Mouse (Mus musculus): ENCODE results near the gene Gm20388.

The Gm20388 gene

DNA sequence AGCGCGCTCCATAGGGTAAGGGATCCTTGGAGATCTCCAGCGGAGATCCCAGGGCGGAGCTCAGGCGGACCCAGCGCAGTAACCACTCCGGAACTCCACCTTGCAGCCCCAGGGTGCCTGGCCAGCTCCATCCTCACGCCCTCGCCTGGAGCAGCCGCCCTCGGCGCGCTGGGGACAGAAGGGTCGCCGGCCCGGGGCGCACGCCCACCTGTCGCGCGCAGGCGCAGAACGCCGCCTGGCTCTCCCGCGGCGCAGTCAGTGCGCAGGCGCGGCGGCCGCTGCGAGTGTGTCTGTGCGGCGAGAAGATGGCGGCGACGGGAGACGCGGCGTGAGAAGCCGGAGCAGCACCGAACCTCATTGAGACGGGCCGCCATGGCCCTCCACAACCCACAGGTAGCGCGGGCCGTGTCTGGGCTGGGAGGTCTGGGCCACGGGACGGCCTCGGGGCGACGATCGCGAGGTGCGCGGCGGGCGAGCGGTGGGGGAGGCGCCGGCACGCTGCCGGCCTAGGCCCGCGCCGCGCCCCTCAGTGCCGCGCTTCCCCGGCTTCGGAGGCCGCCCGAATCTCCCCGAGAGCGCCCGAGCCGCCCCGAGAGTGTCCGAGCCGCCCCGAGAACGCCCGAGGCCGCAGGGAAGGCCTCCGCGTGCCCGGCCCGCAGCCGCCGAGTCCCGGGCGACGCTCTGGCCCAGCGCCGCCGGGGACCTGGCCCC lies at the start of gene Gm20388:
Gm20388 (plus strand) TSS at position 295 of the 711 bp plus-strand sequence.
- peak; percentile 95 for DNase-seq

DNA sequence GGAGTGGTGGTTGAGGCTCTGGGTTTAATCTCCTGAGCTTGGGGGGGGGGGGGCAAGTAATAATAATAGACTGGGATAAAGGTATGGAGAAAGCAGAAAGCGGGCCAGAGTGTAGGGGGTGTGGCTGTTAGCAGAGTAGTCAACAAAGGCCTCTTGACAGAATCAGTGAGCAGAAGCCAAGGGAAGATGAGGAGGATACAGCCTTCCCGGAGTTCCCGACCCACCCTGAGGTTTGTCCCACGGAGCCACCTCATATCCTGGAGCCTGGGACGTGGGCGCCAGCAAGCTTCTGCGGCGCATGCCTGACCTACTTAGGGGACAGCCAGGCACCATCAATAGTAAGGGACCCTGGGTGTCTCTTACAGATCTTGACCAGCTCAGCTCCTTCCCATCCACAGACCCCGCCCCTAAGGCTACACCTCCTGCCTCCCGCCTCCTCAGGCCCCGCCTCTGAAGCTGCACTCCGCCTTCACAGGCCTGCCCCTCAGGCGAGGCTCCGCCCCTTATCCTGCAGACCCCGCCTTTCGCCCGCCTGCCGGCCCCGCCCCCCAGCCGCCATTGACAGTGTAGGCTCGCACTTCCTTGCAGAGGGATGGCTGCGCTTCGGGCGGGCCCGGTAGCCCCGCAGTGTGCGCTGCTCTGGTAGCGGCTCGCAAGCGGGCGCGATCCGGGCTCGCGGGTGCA lies 48.8 kb upstream of the Gm20388 start, which contains the start of gene Klhl36:
Klhl36 (plus strand) TSS at position 561 of the 684 bp plus-strand sequence.
- peak; percentile 97 for DNase-seq

DNA sequence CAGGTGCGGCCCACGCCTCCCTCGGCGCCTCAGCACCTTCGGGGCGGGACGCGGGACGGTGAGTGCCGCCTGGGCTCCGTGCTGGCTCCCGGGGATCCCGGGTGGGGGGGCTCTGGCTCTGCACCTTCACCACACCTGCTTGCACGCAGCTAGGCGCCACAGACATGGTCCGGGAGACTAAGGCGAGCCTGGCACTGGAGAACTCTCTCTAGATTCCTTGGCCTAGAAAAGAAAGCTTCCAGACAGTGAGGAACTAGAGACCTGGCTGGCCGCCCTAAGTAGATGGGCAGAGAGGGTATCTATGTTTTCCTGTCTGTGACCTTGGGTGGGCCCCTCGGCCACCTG lies 48.3 kb upstream of the Gm20388 start:
- DNase-seq, result no peak

DNA sequence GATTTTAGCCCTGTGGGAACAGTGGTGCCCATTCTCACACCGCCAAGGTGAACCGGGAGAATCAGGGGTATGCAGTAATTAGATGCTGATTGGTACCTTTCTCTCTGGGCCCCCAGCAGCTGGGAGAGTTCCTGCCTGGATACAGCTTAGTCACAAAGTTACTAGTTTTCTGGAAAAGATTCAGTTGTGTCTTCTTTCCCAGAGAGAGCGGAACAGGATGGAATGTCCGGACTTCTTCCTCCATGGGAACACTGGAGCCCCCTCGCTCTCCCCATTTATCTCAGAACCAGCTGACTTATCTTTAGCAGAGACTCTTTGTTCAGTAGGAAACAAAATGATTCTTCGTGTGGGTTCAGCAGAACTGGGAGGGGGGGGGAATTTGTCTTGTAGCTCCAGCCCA lies 47.9 kb upstream of the Gm20388 start:
- no peak for DNase-seq

DNA sequence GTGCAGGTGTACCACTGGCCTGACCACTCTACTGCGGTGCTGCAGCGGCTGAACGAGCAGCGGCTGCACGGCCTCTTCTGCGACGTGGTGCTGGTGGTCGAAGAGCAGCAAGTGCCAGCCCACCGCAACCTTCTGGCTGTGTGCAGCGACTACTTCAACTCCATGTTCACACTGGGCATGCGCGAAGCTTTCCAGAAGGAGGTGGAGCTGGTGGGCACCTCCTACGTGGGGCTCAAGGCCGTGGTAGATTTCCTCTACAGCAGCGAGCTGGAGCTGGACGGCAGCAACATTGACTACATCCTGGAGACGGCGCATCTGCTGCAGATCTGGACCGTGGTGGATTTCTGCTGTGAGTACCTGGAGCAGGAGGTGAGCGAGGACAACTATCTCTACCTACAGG lies 41.0 kb upstream of the Gm20388 start:
- no peak for DNase-seq

DNA sequence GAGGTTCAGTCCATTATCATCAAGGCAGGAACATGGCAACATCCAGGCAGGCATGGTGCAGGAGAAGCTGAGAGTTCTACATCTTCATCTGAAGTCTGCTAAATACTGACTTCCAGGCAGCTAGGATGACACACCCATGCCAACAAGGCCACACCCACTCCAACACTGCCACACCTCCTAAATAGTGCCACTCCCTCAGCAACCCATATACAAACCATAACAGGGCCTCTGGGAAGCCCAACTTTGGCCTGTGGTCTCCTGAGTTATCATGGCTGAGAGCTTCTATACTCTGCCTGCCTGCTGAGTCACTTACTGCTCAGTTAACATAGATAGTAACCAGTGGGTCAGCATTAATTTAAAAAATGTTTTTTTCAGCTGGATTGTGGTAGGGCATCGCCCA lies 37.5 kb upstream of the Gm20388 start:
- DNase-seq, result no peak

DNA sequence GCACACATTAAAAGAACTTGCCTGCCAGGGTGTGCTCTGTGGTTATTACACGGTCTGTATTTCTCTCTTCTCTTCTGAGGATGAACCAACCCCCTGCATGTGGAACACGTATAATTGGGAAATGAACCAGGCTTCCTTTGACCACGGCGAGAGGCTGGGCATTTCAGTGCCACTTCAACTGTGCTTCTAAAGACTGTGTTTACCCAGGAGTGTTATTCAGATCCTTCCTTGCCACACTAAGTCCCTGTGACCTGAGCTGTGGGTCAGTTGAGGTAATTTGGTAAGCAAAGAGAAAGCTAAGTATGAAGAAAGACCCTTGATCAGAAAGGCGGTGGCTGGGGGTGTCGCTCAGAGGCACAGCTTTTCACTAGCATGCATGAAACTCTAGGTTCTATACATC lies 29.3 kb upstream of the Gm20388 start:
- no peak for DNase-seq

DNA sequence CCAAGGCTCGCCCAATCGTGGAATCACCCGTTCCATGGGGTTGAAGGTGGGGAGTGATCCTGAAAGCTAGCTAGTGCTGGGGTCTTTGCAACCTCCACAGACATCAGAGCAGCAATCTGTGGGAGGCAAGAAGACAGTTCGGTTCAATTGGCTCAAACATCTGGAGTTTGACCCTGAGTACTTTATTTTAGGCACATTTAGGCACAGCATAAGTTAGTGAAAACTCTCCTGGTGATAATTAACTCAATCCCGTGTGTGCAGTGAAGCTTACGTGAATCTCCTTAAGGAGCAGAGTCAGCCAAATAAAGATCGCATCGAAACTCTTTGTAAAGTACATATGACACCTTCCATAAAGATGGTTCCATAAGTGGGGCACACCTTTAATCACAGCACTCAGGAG lies 28.7 kb upstream of the Gm20388 start:
- no peak for DNase-seq

DNA sequence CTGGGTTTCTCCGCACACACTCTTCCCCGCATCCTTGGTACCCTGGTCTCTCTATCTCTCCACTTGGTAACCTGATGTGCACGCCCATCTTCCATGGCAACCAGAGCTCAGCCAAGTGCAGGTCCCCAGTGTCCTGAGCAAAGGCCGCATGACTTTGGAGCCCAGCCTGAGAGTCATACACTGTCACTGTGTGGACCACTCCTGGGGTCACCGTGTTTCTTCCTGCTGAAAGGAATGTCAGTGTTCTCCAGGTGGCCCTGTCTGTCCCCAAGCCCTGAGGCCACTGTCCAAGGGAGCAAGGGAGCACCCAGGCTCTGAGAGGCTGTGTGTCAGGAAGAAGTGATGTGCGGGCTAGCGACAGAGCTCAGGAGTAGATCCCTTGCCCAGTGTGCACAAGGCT lies 27.4 kb upstream of the Gm20388 start:
- no peak for DNase-seq

DNA sequence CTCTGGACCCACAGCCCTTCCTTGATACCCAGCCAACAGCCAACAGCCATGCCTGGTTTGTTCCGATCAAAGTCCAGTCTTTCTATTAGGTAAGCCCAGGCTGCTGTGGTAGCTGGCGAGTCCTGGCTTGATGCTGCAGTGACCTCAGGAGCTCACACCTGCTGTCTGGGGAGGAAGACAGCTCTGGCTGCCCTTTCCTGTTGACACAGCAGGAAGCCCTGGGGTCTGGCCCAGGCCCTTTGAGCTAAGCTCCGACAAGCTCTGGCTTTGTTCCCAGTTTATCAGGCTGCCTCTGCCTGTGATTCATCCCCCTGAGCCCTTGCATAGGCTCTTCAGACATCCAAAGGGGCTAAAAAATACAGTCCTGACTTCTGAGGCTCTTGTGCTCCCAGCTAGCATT lies 25.0 kb upstream of the Gm20388 start:
- DNase-seq, result peak; percentile 50

DNA sequence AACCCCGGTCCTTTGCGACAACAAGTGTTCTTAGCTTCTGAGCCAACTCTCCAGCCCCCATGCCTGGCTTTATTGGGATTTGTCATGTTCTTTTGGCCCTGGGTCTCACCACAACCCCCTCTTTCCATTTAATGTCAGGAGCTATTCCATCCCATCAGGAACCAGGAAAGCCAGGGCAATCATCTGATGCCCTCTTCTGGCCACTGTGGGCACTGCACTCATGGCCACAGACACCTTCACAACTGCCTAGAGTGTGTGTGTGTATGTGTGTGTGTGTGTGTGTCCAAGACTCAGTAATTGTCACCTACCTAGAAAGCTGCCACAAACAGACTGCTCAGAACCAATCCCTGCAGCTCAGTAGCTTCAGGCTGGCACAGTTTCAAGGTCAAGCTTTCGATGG lies 23.5 kb upstream of the Gm20388 start:
- no peak for DNase-seq

DNA sequence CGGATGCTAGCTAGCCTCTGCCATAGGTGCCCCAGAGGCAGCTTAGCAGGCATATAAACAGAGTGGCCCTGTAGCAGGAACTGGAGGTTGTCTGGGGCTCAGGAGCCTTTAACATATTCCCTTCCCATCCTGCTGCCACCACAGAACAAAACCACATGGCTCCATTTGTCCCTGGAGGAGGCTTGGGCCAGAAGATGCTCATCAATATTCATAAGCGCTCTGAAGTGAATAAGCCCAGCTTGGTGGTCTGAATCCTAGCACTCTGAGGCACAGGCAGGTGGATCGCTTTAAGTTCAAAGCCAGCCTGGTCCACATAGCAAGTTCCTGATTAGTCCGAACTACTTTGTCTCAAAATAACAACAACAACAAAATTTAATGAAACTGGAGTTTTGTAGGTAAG lies 22.6 kb upstream of the Gm20388 start:
- DNase-seq, result peak; percentile 37

DNA sequence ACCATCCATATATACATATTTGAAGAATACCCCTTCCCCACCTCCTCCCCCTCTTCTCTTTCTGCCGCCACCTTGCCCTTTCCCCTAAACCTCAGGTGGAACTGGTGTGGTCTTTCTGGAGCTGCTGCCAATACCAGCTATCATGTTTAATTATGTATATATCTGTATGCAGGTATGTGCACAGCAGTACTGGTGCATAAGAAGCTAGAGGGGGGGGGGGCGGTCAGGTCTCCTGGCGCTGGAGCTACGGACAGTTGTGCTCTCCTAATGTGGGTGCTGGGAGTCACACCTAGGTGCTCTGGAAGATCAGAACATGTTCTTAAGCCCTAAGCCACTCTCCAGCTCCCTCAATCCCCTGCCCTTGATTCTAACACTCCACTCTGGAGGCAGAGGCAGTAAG lies 13.6 kb upstream of the Gm20388 start:
- no peak for DNase-seq

DNA sequence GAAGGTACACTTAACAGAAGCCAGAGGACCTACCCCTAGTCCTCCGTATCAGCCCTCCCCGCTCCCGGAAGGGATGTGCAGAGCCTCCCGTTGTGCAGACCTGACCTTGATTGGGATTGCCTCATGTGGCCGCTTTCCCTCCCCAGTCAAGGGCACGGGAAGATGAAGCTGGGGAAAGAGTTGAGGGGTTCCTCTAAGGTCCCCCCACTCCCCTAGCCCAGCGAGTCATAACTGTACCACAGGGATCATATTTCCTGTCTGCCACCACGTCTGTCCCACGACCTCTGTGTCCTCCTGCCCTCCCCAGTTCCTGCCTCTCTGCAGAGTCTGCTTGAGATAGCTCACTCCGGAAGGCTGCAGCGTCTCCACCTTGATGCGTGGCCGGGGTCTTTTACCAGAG lies 12.7 kb upstream of the Gm20388 start:
- no peak for DNase-seq

DNA sequence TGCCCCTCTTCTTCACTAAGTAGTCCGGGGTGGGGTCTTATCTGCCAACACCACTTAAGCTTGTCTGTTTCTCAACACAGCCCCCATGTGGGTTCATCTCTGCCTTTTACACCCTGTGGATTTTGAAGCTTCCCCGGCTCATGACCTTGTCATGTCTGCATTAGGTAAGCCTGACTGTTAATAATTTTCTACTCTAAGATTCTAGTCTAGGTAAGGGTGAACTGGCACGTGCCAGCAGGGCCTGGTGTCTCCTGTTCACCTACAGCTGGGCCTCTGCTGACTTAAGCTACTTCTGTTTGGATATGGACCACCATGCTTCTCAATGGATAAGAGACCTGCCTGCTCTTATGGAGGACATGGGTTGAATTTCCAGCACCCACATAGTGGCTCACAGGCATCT lies 9.3 kb upstream of the Gm20388 start:
- no peak for DNase-seq

DNA sequence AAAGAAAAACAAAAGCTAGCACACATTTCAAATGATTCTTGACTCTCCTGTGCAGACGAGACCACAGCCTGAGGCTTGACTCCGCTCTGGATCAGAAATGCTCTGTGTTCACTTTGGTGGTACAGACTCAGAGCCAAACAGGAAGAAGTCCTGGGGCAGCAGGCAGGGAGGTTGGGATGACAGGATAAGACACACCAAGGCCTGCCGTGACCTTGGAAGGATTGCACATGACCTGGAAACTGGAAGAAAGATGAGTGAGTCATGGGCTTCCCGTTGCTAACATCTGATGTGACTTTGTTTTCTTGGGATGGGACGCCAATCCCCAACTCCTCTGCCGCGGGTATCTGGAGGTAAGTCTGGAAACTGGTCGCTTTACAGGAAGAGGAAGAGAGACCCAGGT lies 8.7 kb upstream of the Gm20388 start:
- no peak for DNase-seq

DNA sequence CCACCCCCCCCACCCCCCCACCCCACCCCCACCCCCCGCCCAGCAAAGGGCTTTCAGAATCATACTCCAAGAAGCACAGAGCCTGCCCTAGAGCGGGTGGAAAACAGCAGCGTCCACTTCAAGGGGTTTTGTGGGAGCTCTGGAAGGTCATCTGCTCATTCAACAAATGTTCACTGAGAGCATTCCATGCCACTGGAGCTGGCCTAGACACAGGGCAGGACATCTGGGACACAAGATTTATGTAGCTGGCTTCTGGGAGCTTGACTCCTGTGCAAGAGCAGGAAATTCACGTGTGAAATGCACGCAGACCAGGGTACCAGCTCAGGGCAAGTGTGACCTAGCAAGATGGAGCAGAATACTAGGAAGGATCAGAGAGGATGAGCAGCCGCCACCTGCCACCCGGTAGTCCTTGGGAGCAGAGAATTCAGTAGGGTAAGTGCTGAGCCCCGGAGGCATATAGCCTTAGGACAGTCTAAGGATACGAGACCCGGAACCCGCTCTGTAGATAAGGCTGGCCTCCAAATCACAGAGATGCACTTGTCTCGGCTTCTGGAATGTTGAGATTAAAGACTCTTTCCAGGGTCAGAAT lies 6.2 kb upstream of the Gm20388 start:
- no peak for DNase-seq

DNA sequence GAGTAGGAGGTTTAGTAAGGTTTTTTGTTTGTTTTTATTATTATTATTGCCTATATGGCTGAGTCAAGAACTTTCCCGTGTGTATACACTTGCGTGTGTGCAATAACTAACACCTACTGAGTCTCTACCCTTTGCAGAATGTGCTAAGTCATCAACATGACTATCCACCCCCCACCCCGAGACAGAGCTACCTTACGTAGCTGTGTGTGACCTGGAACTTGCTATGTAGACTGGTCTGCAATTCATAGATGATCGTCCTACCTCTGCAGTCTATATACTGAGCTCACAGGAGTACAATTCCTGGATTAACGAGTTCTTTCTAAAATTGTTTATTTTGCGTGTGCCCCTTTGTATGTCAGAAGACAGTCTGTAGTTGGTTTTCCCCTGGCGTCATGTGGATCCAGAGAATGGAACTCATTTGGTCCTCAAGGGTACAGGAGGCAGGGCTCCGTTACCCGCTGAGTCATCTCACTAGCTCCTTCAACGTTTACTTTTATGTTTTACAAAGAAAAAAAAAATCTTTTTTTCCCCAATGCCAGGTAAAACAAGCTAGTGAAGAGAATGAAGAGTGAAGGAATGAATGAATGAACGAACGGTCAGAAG lies 596 bp upstream of the Gm20388 start, which contains the start of gene Usp10:
Usp10 (plus strand) TSS at position 417 of the 603 bp plus-strand sequence.
- no peak for DNase-seq

DNA sequence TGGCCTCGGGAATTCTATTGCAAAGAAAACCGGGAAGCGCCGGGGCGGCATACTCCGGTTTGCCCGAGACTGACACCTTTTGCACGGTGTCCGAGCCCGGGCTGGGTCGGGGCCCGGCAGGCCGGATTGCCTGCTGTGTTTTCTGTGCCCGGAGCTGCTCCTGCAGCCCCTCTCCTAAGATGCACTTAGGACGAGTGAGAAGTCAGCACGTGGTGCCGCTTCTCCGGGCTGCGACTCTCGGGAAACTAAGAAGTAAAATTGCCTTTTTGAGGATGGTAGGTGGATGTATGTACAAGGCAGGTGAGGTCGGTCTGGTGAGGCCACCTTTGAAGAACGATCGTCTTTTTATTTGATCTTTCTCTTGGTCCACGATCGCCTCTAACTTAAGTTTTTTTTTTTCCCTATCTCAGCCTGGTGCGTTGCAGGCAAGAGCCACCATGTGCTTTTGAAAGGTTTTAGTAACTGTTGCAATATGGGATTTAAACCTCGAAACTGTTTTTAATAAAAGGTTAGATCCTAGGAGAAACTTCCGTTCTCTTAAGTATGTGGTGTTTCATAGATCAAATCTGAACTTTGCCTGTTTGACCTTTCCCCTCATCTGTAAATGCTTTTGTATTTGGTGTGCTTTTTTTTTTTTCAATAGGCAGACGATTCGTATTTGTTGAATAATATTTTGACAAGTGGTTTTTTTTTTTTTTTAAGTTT lies 769 bp downstream of the Gm20388 start:
- peak; percentile 61 for DNase-seq

DNA sequence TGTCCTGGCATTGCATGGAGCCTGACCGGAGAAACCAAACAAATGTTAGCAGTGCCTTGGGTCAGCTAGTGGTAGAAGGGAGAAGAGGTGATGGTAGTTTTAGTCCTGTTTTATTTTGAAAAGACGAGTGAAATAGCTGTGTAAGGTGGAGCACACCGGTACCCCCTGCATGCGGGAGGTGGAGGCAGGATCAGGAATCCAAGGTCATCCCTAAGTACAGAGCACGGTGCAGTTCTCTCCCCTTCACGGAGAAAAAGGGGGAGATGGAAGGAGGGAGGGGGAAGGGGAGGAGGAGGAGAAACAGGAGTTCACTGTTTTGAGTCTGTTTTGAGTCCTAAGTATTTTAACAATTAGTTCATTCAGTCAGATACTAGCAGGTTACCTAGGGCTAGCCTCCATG lies 2.0 kb downstream of the Gm20388 start:
- DNase-seq, result no peak

DNA sequence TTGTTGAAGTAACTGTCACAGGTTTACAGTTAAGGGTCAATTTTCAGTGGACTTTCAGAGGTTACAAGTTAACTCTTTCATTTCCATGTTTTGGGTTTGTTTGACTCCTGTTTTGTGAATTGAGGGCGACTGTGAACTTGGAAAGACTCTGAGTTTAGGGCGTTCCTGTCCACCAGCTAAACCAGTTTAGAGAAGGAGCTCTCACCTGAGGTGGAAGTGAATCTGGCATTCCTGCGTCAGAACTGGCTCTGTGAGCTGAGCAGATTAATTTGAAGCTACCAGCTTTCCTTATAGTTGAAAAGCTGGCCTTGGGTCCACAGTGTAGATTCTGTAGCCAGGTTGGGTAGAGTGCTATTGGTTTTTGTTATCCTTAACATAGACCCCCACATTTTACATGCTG lies 2.5 kb downstream of the Gm20388 start:
- no peak for DNase-seq

DNA sequence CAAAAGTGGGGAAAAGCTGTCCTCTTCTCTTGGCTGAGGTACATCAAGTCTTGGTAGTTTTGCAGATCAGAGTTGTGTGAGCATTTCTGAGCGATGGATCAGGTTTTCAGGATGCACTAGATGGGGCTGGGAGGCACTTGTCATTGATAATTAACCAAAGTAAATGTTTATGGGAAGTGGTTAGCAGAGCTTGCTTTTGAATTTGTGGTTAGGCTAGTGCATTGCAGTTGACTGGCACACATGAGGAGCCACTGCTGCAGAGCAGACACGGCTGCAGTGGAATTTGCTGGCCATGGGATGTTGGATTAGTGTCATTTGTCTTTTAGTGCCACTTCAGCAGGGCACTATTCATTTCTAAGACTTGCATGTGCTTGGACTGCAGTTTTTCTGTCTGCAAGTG lies 3.5 kb downstream of the Gm20388 start:
- DNase-seq, result no peak

DNA sequence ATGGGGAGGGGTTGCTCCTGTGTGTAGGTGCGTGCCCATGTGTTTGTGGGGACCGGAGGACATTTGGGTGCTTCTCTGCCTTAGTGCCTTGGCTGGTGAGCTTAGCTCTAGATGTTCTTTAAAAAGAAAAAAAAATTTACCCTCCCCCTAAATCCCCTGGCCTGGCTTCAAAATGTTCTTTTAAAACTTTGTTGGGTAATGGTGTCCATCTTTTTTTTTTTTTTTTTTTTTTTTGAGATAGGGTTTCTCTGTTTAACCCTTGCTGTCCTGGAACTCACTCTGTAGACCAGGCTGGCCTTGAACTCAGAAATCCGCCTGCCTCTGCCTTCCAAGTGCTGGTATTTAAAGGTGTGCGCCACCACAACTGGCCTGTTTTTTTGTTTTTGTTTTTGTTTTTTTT lies 4.7 kb downstream of the Gm20388 start:
- DNase-seq, result no peak
